Mouse (Mus musculus) brain, embryonic 14.5 days (tissue): ENCODE data around the gene Neurod6.

Source experiments
- CTCF ChIP-seq: fragments of 200-500 bp; IDR thresholded peaks from 2 replicates; pipeline ENCODE4 v1.5.1; 2012; ENCODE audit warnings: inconsistent platforms, mild to moderate bottlenecking, moderate library complexity, borderline replicate concordance; ENCODE audit not compliant: insufficient read depth, insufficient read length; ENCODE audit errors: extremely low read depth
- POLR2A ChIP-seq: fragments of 200-500 bp; IDR thresholded peaks from 2 replicates; pipeline ENCODE4 v1.6.1; 2012; ENCODE audit warnings: mild to moderate bottlenecking, inconsistent platforms, borderline replicate concordance; ENCODE audit not compliant: poor library complexity, insufficient read depth, insufficient read length, severe bottlenecking; ENCODE audit errors: extremely low read depth

GRCm38 (mm10) chr6:55646111-55646823, 34.8 kb downstream of the Neurod6 start:
- TF ChIP-seq POLR2A (no peak), CTCF (no peak)
